In genomic region chr9:32703976-32704745, GRCm38 (mm10) we compare ENCODE assay signal across 18 mouse cellular contexts.
DNase-seq lines count a peak whose midpoint lies in the region; ATAC-seq and TF ChIP-seq lines count a peak whose summit lies in the region.
"Had no signal": no experiment of that assay in that cellular context is flagged by ENCODE, and none has a peak within 500 bp of the region (broad histone marks: within the 10 kb centered on the region; RNA-seq: fewer than 3 reads in every experiment).

No protein-coding gene starts in this region.

- H3K27ac ChIP-seq in heart, embryonic 12.5 days (ENCODE audit: poor library complexity, severe bottlenecking): no peak overlapping the region
- H3K27ac ChIP-seq in liver, adult 2 months (replicated peaks; ENCODE audit: insufficient read depth, low read depth, low read length): 0 out of 2 replicates have a peak overlapping the region, but pooled peaks have one; percentile 5
- no peak overlapping the region for H3K27ac ChIP-seq in liver, embryonic 11.5 days (ENCODE audit: low read depth, low read length)
- no peak overlapping the region for H3K27ac ChIP-seq in hindbrain, embryonic 13.5 days
- H3K27ac ChIP-seq: embryonic facial prominence, embryonic 13.5 days; heart, embryonic 15.5 days; limb, embryonic 15.5 days; midbrain, embryonic 10.5 days had no signal

- H3K79me2 ChIP-seq in liver, adult 2 months (ENCODE audit: control insufficient read depth, insufficient read depth, low read length): peaks cover 17% of the 10 kb centered on the region

- no peaks in the 10 kb centered on the region for H3K27me3 ChIP-seq in heart, embryonic 12.5 days (replicated peaks)
- no peaks in the 10 kb centered on the region for H3K27me3 ChIP-seq in liver, adult 2 months (ENCODE audit: control insufficient read depth, insufficient read depth, low read length)
- H3K27me3 ChIP-seq in liver, embryonic 11.5 days (replicated peaks; ENCODE audit: control insufficient read depth, insufficient read depth, low read length): no peaks in the 10 kb centered on the region
- peaks cover 49% of the 10 kb centered on the region for H3K27me3 ChIP-seq in hindbrain, embryonic 13.5 days
- H3K27me3 ChIP-seq: embryonic facial prominence, embryonic 13.5 days; heart, embryonic 15.5 days; limb, embryonic 15.5 days had no signal

- no peak for ATAC-seq in heart, embryonic 12.5 days (ENCODE audit: insufficient number of reproducible peaks, low FRiP score)
- no peak for ATAC-seq in liver, embryonic 11.5 days (replicated peaks; ENCODE audit: low FRiP score)
- ATAC-seq in inflammation-experienced regulatory T-cells, adult 6 months: peak; percentile 16
- ATAC-seq in hindbrain, embryonic 13.5 days (ENCODE audit: low FRiP score): no peak
- ATAC-seq: hindbrain, embryonic 16.5 days had no signal

- peaks cover 52% of the 10 kb centered on the region for H3K4me1 ChIP-seq in heart, embryonic 12.5 days (replicated peaks)
- H3K4me1 ChIP-seq in liver, adult 2 months (ENCODE audit: control insufficient read depth, insufficient read depth, low read length): peaks cover 7% of the 10 kb centered on the region; the same call in 1 of the 2 replicates
- H3K4me1 ChIP-seq in liver, embryonic 11.5 days (replicated peaks; ENCODE audit: control insufficient read depth, insufficient read depth, low read length): peaks cover 3% of the 10 kb centered on the region; the same call in 1 of the 2 replicates
- H3K4me1 ChIP-seq in hindbrain, embryonic 13.5 days (replicated peaks): no peaks in the 10 kb centered on the region
- H3K4me1 ChIP-seq: midbrain, embryonic 10.5 days had no signal

- peaks cover 6% of the 10 kb centered on the region; the same call in 1 of the 2 replicates for H3K36me3 ChIP-seq in heart, embryonic 12.5 days
- peaks cover 1% of the 10 kb centered on the region; the same call in 1 of the 2 replicates for H3K36me3 ChIP-seq in liver, adult 2 months (ENCODE audit: control insufficient read depth, insufficient read depth, low read length)
- H3K36me3 ChIP-seq in liver, embryonic 11.5 days (ENCODE audit: control insufficient read depth, insufficient read depth, low read length): no peaks in the 10 kb centered on the region
- H3K36me3 ChIP-seq in hindbrain, embryonic 13.5 days: no peaks in the 10 kb centered on the region
- H3K36me3 ChIP-seq: embryonic facial prominence, embryonic 13.5 days; heart, embryonic 15.5 days; limb, embryonic 15.5 days; midbrain, embryonic 10.5 days had no signal

- 67% methylated on average over 7 of the region's 7 CpGs for WGBS in heart, embryonic 12.5 days
- 74% methylated on average over 7 of the region's 7 CpGs for WGBS in liver, adult 2 months
- WGBS in liver, embryonic 11.5 days: 78% methylated on average over 7 of the region's 7 CpGs
- WGBS in hindbrain, embryonic 13.5 days: 76% methylated on average over 7 of the region's 7 CpGs

- DNase-seq in heart, postnatal 14 days: no peak
- DNase-seq in liver, adult 2 months (ENCODE audit: extremely low read depth, low read depth, low spot score): no peak
- no peak for DNase-seq in liver, embryonic 11.5 days (ENCODE audit: low spot score)
- DNase-seq in CD4-positive helper T cell, adult 2 months (ENCODE audit: low read depth, low spot score): peak; percentile 76
- DNase-seq in adrenal gland, postnatal 4 days (ENCODE audit: low spot score in 2 of 2): no peak
- DNase-seq: adrenal gland, postnatal 36 days; cerebellum, adult 9-10 months; kidney, postnatal 4 days; lung, postnatal 4 days; right cerebral cortex, postnatal 25 days had no signal

- H3K4me2 ChIP-seq in heart, embryonic 12.5 days: 0 out of 2 replicates have a peak overlapping the region, but pooled peaks have one; percentile 6
- no peak overlapping the region for H3K4me2 ChIP-seq in liver, embryonic 11.5 days
- H3K4me2 ChIP-seq in hindbrain, embryonic 13.5 days: no peak overlapping the region
- H3K4me2 ChIP-seq: embryonic facial prominence, embryonic 13.5 days; heart, embryonic 15.5 days; limb, embryonic 15.5 days had no signal

- no peaks in the 10 kb centered on the region for H3K9me3 ChIP-seq in heart, embryonic 12.5 days (replicated peaks)
- no peaks in the 10 kb centered on the region for H3K9me3 ChIP-seq in liver, embryonic 11.5 days (ENCODE audit: control insufficient read depth, low read length)
- H3K9me3 ChIP-seq in hindbrain, embryonic 13.5 days: no peaks in the 10 kb centered on the region
- H3K9me3 ChIP-seq: embryonic facial prominence, embryonic 13.5 days; heart, embryonic 15.5 days; limb, embryonic 15.5 days; midbrain, embryonic 10.5 days had no signal

- no peak for TF ChIP-seq CTCF in liver, adult 2 months (IDR thresholded peaks at IDR 0.05; ENCODE audit: low read depth, low read length)

- no peak for TF ChIP-seq POLR2A in liver, adult 2 months (IDR thresholded peaks at IDR 0.05; ENCODE audit: extremely low read depth, insufficient read depth, low read length)

- H3K9ac ChIP-seq in heart, embryonic 12.5 days: no peak overlapping the region
- peak overlapping the region; percentile 23 for H3K9ac ChIP-seq in liver, adult 2 months (ENCODE audit: low read depth, low read length)
- no peak overlapping the region for H3K9ac ChIP-seq in liver, embryonic 11.5 days (ENCODE audit: low read depth, low read length)
- H3K9ac ChIP-seq in hindbrain, embryonic 13.5 days: no peak overlapping the region
- H3K9ac ChIP-seq: embryonic facial prominence, embryonic 13.5 days; heart, embryonic 15.5 days; limb, embryonic 15.5 days had no signal

- H3K4me3 ChIP-seq in heart, embryonic 12.5 days: no peak overlapping the region
- no peak overlapping the region for H3K4me3 ChIP-seq in liver, adult 2 months (ENCODE audit: insufficient read depth, low read depth, low read length)
- H3K4me3 ChIP-seq in liver, embryonic 11.5 days (ENCODE audit: low read depth, low read length): no peak overlapping the region
- H3K4me3 ChIP-seq in hindbrain, embryonic 13.5 days: no peak overlapping the region
- H3K4me3 ChIP-seq: embryonic facial prominence, embryonic 13.5 days; heart, embryonic 15.5 days; limb, embryonic 15.5 days; midbrain, embryonic 10.5 days had no signal

- intact Hi-C loops in heart, postnatal 14 days (cut with DNase I): no loop called here
